Mouse (Mus musculus): ENCODE measurements around the gene Lin7b. TPM values are rescaled to one million over a fixed set of nuclear protein-coding genes. Genes with fewer than 3 reads are reported as not detected.

The Lin7b gene
- polyA plus RNA-seq, 1 experiment from 2014 or later, result 0.82 TPM

- H3K27ac ChIP-seq (ENCODE audit: poor library complexity, severe bottlenecking), result no peak overlapping the region
- H3K4me1 ChIP-seq (replicated peaks), result no peaks in the 10 kb centered on the region
- no peak for ATAC-seq (ENCODE audit: insufficient number of reproducible peaks, low FRiP score)
- no peak overlapping the region for H3K9ac ChIP-seq
- H3K36me3 ChIP-seq, result peaks cover 96% of the 10 kb centered on the region
- H3K4me3 ChIP-seq, result no peak overlapping the region
- no peaks in the 10 kb centered on the region for H3K9me3 ChIP-seq (replicated peaks)
- WGBS, result 92% methylated on average over 3 of the region's 3 CpGs
- H3K4me2 ChIP-seq, result no peak overlapping the region
- no peaks in the 10 kb centered on the region for H3K27me3 ChIP-seq (replicated peaks)
Measured at GRCm38 (mm10) chr7:45386077-45386476, 15.7 kb upstream of the Lin7b start.

GRCm38 (mm10) chr7:45376057-45376456 is 5.7 kb upstream of the Lin7b start:
- Histone ChIP-seq H3K27ac (ENCODE audit: poor library complexity, severe bottlenecking) (no peak overlapping the region), H3K9me3 (replicated peaks) (no peaks in the 10 kb centered on the region), H3K36me3 (peaks cover 82% of the 10 kb centered on the region), H3K4me2 (no peak overlapping the region), H3K27me3 (replicated peaks) (no peaks in the 10 kb centered on the region), H3K4me1 (replicated peaks) (peaks cover 6% of the 10 kb centered on the region), H3K9ac (no peak overlapping the region), H3K4me3 (no peak overlapping the region)
- no peak for ATAC-seq (ENCODE audit: insufficient number of reproducible peaks, low FRiP score)
- WGBS, result 82% methylated on average over 1 of the region's 1 CpGs

- H3K9ac ChIP-seq, result no peak overlapping the region
- H3K36me3 ChIP-seq, result peaks cover 68% of the 10 kb centered on the region
- no peak overlapping the region for H3K4me3 ChIP-seq
- peaks cover 16% of the 10 kb centered on the region for H3K4me1 ChIP-seq (replicated peaks)
- H3K27me3 ChIP-seq (replicated peaks), result peaks cover 4% of the 10 kb centered on the region
- no peak overlapping the region for H3K4me2 ChIP-seq
- WGBS, result 92% methylated on average over 8 of the region's 8 CpGs
- no peaks in the 10 kb centered on the region for H3K9me3 ChIP-seq (replicated peaks)
- no peak for ATAC-seq (ENCODE audit: insufficient number of reproducible peaks, low FRiP score)
- no peak overlapping the region for H3K27ac ChIP-seq (ENCODE audit: poor library complexity, severe bottlenecking)
Measured at GRCm38 (mm10) chr7:45374620-45375019, 4.2 kb upstream of the Lin7b start.

GRCm38 (mm10) chr7:45372371-45372770 is 2.0 kb upstream of the Lin7b start:
- H3K27ac ChIP-seq (ENCODE audit: poor library complexity, severe bottlenecking), result no peak overlapping the region
- no peak overlapping the region for H3K4me2 ChIP-seq
- peaks cover 45% of the 10 kb centered on the region for H3K36me3 ChIP-seq
- peaks cover 22% of the 10 kb centered on the region for H3K27me3 ChIP-seq (replicated peaks)
- H3K4me3 ChIP-seq, result no peak overlapping the region
- 70% methylated on average over 5 of the region's 5 CpGs for WGBS
- no peak for ATAC-seq (ENCODE audit: insufficient number of reproducible peaks, low FRiP score)
- no peaks in the 10 kb centered on the region for H3K9me3 ChIP-seq (replicated peaks)
- peaks cover 23% of the 10 kb centered on the region for H3K4me1 ChIP-seq (replicated peaks)
- no peak overlapping the region for H3K9ac ChIP-seq

GRCm38 (mm10) chr7:45369836-45370474 is 428 bp downstream of the Lin7b start:
- 7% methylated on average over 51 of the region's 52 CpGs for WGBS
- no peak; the same call in 1 of the 2 replicates for ATAC-seq (ENCODE audit: insufficient number of reproducible peaks, low FRiP score)

GRCm38 (mm10) chr7:45369022-45369745 is 1.2 kb downstream of the Lin7b start:
- peaks cover 47% of the 10 kb centered on the region for H3K27me3 ChIP-seq (replicated peaks)
- peak overlapping the region; percentile 65; the same call in 1 of the 2 replicates for H3K9ac ChIP-seq
- no peak overlapping the region for H3K27ac ChIP-seq (ENCODE audit: poor library complexity, severe bottlenecking)
- ATAC-seq (ENCODE audit: insufficient number of reproducible peaks, low FRiP score), result no peak
- H3K4me1 ChIP-seq (replicated peaks), result peaks cover 35% of the 10 kb centered on the region
- peaks cover 17% of the 10 kb centered on the region; the same call in 1 of the 2 replicates for H3K36me3 ChIP-seq
- H3K4me2 ChIP-seq, result peak overlapping the region; percentile 90; the same call in 1 of the 2 replicates
- H3K9me3 ChIP-seq (replicated peaks), result no peaks in the 10 kb centered on the region
- WGBS, result 67% methylated on average over 16 of the region's 16 CpGs
- H3K4me3 ChIP-seq, result no peak overlapping the region; the same call in 1 of the 2 replicates

More at GRCm38 (mm10) chr7:45369836-45370474, 428 bp downstream of the Lin7b start:
- H3K9ac ChIP-seq, result peak overlapping the region; percentile 65
- H3K4me1 ChIP-seq (replicated peaks), result peaks cover 35% of the 10 kb centered on the region
- peak overlapping the region; percentile 53 for H3K4me3 ChIP-seq
- no peaks in the 10 kb centered on the region for H3K9me3 ChIP-seq (replicated peaks)
- H3K4me2 ChIP-seq, result peak overlapping the region; percentile 90
- peaks cover 39% of the 10 kb centered on the region for H3K27me3 ChIP-seq (replicated peaks)
- no peak overlapping the region for H3K27ac ChIP-seq (ENCODE audit: poor library complexity, severe bottlenecking)
- H3K36me3 ChIP-seq, result peaks cover 22% of the 10 kb centered on the region

GRCm38 (mm10) chr7:45368178-45368577 is 2.2 kb downstream of the Lin7b start:
- Histone ChIP-seq H3K4me2 (peak overlapping the region; percentile 99), H3K4me3 (no peak overlapping the region; the same call in 1 of the 2 replicates), H3K9ac (peak overlapping the region; percentile 77), H3K4me1 (replicated peaks) (peaks cover 35% of the 10 kb centered on the region), H3K36me3 (peaks cover 8% of the 10 kb centered on the region; the same call in 1 of the 2 replicates), H3K9me3 (replicated peaks) (no peaks in the 10 kb centered on the region), H3K27ac (ENCODE audit: poor library complexity, severe bottlenecking) (no peak overlapping the region), H3K27me3 (replicated peaks) (peaks cover 57% of the 10 kb centered on the region)
- ATAC-seq (ENCODE audit: insufficient number of reproducible peaks, low FRiP score), result no peak
- 74% methylated on average over 15 of the region's 15 CpGs for WGBS

- peak overlapping the region; percentile 66 for H3K4me3 ChIP-seq
- H3K4me1 ChIP-seq (replicated peaks), result peaks cover 35% of the 10 kb centered on the region
- H3K9me3 ChIP-seq (replicated peaks), result no peaks in the 10 kb centered on the region
- peak overlapping the region; percentile 99 for H3K4me2 ChIP-seq
- H3K27ac ChIP-seq (ENCODE audit: poor library complexity, severe bottlenecking), result no peak overlapping the region
- under 1% methylated on average over 70 of the region's 70 CpGs for WGBS
- H3K27me3 ChIP-seq (replicated peaks), result peaks cover 67% of the 10 kb centered on the region
- peak; percentile 91 for ATAC-seq (ENCODE audit: insufficient number of reproducible peaks, low FRiP score)
- 0 out of 2 replicates have a peak, but pooled peaks cover 3% of the 10 kb centered on the region for H3K36me3 ChIP-seq
- peak overlapping the region; percentile 77 for H3K9ac ChIP-seq
Measured at GRCm38 (mm10) chr7:45367020-45367880, 3.1 kb downstream of the Lin7b start.

GRCm38 (mm10) chr7:45366652-45367019 is 3.7 kb downstream of the Lin7b start, which contains the start of gene Ppfia3:
TSS of gene Ppfia3 (minus strand) at chr7:45367019.
- H3K4me1 ChIP-seq (replicated peaks), result peaks cover 38% of the 10 kb centered on the region
- peak within 1 kb of the TSS; percentile 66 for H3K4me3 ChIP-seq
- peaks cover 73% of the 10 kb centered on the region for H3K27me3 ChIP-seq (replicated peaks)
- under 1% methylated on average over 25 of the region's 26 CpGs for WGBS
- H3K36me3 ChIP-seq, result no peaks in the 10 kb centered on the region
- ATAC-seq (ENCODE audit: insufficient number of reproducible peaks, low FRiP score), result 0 out of 2 replicates have a peak, but pooled peaks have one; percentile 5
- peak within 1 kb of the TSS; percentile 77 for H3K9ac ChIP-seq
- H3K27ac ChIP-seq (ENCODE audit: poor library complexity, severe bottlenecking), result no peak within 1 kb of the TSS
- H3K4me2 ChIP-seq, result peak within 1 kb of the TSS; percentile 99
- no peaks in the 10 kb centered on the region for H3K9me3 ChIP-seq (replicated peaks)

GRCm38 (mm10) chr7:45365742-45366651 is 4.4 kb downstream of the Lin7b start:
- WGBS, result 3% methylated on average over 35 of the region's 35 CpGs
- Histone ChIP-seq H3K9me3 (replicated peaks) (no peaks in the 10 kb centered on the region), H3K4me3 (peak overlapping the region; percentile 66), H3K27me3 (replicated peaks) (peaks cover 79% of the 10 kb centered on the region), H3K27ac (ENCODE audit: poor library complexity, severe bottlenecking) (no peak overlapping the region), H3K9ac (peak overlapping the region; percentile 74), H3K36me3 (no peaks in the 10 kb centered on the region), H3K4me2 (peak overlapping the region; percentile 99), H3K4me1 (replicated peaks) (peaks cover 36% of the 10 kb centered on the region)
- no peak for ATAC-seq (ENCODE audit: insufficient number of reproducible peaks, low FRiP score)
